Mouse (Mus musculus) kidney, adult 9 months (tissue): Measurements from ENCODE around the gene Bsg.

Experiments used
- DNase-seq: peaks from one replicate; pipeline ENCODE4 v3.0.0; 2022

Gene Bsg

DNA sequence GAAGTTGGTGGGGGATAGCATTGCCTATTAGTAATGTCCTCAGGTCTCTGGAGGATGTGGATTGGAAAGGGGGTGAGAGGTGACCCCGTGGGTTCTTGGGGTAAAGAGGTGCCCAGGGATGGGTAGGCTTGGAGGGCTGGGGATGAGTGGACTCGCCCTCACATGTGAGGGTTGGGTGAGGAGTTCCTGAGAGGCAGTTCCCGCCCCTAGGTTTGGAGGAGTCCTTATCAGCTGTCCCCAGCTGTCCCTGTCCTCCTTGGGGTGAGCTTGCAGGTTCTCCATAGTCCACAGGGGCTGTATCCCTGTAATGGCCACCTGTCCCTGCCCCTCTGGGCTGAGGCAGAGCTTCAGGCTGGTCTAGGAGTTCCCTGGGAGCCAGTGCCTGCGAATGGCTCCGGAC, 1.7 kb downstream of the Bsg start:
- no peak for DNase-seq

DNA sequence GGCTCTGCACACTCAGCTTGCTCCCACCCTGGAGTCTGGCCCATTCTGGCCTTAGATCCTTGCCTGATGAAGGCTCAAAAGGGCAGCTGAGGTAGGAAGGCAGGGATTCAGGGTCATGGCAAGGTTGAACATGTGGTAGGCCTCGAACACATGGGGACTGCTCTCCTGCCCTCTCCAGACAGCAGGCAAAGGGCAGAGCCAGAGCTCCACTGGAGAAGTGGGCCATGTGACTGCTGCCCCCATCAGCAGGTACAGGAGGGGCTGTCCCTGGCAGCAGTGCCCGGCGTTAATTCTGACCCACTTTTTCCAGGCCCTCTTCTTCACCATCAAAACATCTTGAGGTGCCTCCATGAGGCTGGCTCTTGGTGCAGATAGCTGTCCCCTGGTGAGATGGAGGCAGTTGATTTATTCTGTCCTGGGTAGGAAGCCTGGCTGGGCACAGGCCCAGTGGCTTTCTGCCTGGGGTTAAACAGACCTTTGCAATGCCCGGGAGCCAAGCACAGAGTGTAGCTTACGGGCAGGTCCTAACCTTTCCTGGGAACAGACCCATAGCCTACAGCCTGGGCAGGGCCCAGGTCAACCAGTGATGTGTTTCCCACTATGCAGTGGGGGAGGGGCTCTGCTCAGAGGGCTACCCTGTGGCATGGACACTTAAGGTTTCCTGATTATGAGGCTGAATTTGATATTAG, 2.3 kb downstream of the Bsg start:
- no peak for DNase-seq

DNA sequence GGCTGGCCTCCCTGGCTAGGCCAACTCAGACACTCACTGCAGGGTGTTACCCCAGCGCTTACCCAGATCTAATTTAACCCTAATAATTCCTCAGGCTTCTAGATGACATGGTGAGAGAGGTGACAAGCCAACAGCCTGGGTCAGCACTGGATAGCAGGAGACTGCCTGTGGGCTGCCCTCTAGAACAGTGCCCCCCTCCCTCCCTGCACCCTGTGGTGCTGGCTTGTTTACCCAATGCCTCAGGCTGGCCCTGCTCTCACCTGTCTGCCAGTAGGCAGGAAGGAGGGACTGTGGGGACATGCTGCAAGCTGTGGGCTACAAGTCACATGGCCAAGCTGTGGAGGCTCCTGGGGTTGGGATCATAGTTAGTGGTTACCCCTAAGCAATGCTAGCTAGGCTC, 2.9 kb downstream of the Bsg start:
- DNase-seq, result no peak

- no peak for DNase-seq
Observed at GRCm38 (mm10) chr10:79707759-79708158, 3.5 kb downstream of the Bsg start.

GRCm38 (mm10) chr10:79708668-79709067, 4.4 kb downstream of the Bsg start:
- no peak for DNase-seq

- no peak for DNase-seq
Observed at GRCm38 (mm10) chr10:79709307-79709706, 5.0 kb downstream of the Bsg start.

GRCm38 (mm10) chr10:79712029-79712428, 7.7 kb downstream of the Bsg start:
- no peak for DNase-seq

- peak; percentile 79 for DNase-seq
Observed at GRCm38 (mm10) chr10:79712499-79713126, 8.3 kb downstream of the Bsg start.

DNA sequence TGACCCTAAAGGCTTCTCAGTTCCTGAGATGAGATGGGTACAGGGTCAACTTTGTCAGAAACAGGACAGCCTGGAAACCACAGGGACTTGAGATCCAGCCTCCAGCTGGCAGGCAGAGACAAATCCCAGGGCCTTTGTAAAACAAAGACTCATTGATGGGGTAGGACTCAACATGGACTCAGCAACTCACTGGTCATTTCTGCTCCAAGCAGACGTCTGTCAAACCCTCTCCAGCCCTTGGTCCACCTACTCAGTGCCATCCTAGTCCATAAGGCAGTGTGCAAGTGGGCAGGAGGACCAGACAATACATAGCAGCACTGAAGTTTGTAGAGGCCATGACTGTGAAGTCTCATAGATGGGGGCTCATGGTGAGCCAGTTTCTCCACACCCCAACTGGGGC, 8.9 kb downstream of the Bsg start:
- DNase-seq, result no peak

DNA sequence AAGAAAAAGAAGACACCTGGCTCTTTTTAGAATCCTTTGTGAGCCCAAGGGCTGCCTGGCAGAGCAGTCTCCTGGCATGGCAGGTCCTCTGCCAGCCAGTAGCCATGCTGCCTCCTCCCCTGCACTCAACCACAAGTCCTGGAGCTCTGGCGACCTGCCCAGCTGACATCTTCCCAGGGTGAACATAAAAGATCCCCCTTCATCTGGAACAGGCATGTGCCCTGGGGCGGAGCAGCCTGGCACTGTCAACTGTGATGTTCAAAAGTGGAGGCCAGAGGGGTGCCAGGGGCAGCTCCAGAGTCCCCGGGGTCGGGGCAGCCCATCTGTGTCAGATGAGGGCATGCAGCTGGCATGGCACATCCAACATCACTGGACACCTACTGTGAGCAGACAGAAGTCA, 10.7 kb downstream of the Bsg start:
- no peak for DNase-seq

DNA sequence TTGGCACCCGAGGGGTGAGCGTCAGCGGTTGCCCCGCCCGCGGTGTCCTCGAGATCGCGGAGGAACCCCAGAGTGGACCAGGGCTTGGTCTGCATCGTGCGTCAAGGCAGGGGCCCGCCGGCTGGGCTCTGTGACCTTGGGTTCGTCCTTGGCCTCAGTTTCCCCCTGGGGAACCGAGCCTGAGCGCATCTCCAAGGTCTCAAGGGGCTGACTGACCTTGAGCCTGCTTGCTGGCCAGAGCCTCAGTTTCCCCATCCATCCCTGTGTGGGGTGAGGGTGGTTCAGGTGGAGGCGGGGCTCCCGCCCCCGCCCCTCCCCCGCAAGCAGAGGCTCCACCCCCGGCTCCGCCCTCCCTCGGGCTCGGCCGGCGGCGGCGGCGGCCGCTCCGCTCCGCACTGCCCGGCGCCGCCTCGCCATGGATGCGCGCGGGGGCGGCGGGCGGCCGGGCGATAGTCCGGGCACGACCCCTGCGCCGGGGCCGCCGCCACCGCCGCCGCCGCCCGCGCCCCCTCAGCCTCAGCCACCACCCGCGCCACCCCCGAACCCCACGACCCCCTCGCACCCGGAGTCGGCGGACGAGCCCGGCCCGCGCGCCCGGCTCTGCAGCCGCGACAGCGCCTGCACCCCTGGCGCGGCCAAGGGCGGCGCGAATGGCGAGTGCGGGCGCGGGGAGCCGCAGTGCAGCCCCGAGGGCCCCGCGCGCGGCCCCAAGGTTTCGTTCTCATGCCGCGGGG, 12.1 kb downstream of the Bsg start, which contains the start of gene Hcn2:
Gene Hcn2 (plus strand): TSS at position 381 of the 734 bp plus-strand sequence.
- no peak for DNase-seq

- DNase-seq, result no peak
Observed at GRCm38 (mm10) chr10:79716988-79717355, 12.7 kb downstream of the Bsg start.

GRCm38 (mm10) chr10:79717640-79718357, 13.5 kb downstream of the Bsg start:
- DNase-seq, result peak; percentile 75

GRCm38 (mm10) chr10:79721089-79721488, 16.8 kb downstream of the Bsg start:
- no peak for DNase-seq

DNA sequence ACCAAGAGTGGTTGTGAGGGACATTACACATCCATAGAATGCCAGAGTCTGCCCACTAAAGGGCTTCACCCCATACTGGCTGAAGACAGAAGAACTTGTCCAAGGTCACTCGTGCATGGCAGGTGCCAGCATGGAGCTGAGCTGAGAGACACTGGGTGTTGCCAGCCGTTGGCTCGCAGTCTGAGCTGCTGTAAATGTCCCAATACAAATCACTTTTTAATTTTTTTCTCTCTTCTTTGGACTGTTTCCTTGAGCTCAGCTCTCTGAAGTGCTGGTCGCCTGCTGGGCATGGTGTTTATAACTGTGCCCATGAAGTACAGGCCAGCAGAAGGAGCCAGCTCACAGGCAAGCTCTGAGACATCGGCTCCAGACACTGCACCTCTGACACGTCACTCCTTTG, 18.8 kb downstream of the Bsg start:
- DNase-seq, result no peak

GRCm38 (mm10) chr10:79723692-79724091, 19.4 kb downstream of the Bsg start:
- DNase-seq, result no peak

DNA sequence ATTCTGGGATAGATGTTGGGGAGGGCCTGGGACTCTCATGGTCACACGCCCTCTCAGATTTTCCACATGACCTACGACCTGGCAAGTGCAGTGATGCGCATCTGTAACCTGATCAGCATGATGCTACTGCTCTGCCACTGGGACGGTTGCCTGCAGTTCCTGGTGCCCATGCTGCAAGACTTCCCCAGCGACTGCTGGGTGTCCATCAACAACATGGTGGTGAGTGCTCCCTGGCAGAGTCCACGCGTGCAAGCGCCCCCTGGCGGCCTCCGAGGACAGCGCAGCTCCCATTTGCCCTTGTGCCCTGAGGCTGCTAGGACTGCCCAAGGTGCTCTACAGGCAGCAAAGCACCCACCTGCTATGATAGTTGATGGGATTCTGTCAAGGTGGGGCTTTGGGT, 21.8 kb downstream of the Bsg start:
- peak; percentile 71 for DNase-seq

GRCm38 (mm10) chr10:79728323-79729249, 24.3 kb downstream of the Bsg start:
- DNase-seq, result no peak

DNA sequence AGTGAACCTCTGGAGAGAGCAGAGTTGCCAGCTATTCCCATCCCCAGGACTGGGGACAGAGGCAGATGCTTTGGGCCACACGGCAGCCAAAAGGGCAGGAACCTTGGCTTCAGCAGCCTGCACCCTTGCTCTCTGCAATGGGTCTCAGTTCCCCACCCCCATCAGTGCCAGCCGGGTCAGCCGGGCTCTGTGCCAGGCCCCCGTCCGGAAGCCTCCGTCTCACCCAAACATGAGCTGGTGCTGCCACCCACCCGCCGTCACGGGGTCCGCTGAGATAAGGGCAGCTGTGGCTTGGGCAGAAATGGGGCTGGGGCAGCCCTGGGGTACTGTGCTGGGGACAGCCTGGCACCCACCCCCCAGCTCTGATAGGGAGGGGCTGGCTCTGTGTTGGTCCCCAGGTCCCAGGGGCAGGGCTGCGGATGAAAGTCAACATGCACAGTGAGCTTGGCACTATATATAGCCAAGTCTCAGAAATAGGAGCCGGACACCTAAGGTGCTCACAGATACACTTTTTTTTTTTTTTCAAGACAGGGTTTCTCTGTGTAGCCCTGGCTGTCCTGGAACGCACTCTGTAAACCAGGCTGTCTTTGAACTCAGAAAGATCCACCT, 25.2 kb downstream of the Bsg start:
- no peak for DNase-seq

DNA sequence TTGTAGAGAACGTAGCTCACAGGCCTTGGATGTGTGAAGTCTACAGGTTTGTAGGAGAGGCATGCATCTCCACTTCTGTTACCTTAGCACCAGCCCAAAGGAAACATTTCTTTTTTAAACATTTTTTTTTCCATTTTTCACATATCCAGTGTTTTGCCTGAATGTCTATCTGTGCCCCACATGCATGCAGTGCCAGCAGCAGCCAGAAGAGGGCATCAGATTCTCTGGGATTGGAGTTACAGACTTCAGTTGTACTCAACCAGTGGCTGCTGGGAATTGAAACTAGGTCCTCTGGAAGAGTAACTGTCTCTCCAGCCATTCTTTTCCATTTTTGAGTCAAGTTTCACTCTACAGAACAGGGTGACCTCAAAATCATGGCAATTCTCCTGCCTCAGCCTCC, 28.2 kb downstream of the Bsg start:
- DNase-seq, result peak; percentile 44

DNA sequence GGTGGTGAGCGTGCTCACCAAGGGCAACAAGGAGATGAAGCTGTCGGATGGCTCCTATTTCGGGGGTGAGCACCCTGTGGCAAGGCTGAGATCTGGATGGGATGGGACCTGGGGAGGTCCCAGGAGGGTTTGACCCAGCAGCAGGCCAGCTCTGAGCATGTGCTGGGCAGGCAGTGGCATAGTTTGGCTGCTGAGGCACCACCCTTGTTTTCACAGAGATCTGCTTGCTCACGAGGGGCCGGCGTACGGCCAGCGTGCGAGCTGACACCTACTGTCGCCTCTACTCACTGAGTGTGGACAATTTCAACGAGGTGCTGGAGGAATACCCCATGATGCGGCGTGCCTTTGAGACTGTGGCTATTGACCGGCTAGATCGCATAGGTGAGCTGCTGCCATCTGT, 29.6 kb downstream of the Bsg start:
- DNase-seq, result no peak

- DNase-seq, result no peak
Observed at GRCm38 (mm10) chr10:79735361-79735760, 31.1 kb downstream of the Bsg start.
